Mouse (Mus musculus) kidney, adult 11 months (tissue): Measurements from ENCODE around the gene Nsmce1.
A peak's percentile ranks its signal among the peaks of the same experiment; 100 is the strongest.

Source experiments
- DNase-seq: peaks from one replicate; pipeline ENCODE4 v3.0.0; 2022

The Nsmce1 gene

GRCm38 (mm10) chr7:125488706-125489105, 2.7 kb downstream of the Nsmce1 start:
- DNase-seq = no peak

- no peak for DNase-seq
These were observed 4.3 kb downstream of the Nsmce1 start for GRCm38 (mm10) chr7:125487126-125487525.

- no peak for DNase-seq
These were observed 5.2 kb downstream of the Nsmce1 start for GRCm38 (mm10) chr7:125486121-125486630.

- DNase-seq = no peak
These were observed 6.6 kb downstream of the Nsmce1 start for GRCm38 (mm10) chr7:125484791-125485190.

- no peak for DNase-seq
These were observed 8.5 kb downstream of the Nsmce1 start for GRCm38 (mm10) chr7:125482886-125483285.

- no peak for DNase-seq
These were observed 9.1 kb downstream of the Nsmce1 start for GRCm38 (mm10) chr7:125482339-125482738.

- no peak for DNase-seq
These were observed 10.9 kb downstream of the Nsmce1 start for GRCm38 (mm10) chr7:125480518-125480917.

- peak; percentile 25 for DNase-seq
These were observed 12.9 kb downstream of the Nsmce1 start for GRCm38 (mm10) chr7:125478391-125478984.

- no peak for DNase-seq
These were observed 15.7 kb downstream of the Nsmce1 start for GRCm38 (mm10) chr7:125475601-125476251.

GRCm38 (mm10) chr7:125474535-125474934, 16.9 kb downstream of the Nsmce1 start:
- no peak for DNase-seq

- peak; percentile 67 for DNase-seq
These were observed 19.2 kb downstream of the Nsmce1 start for GRCm38 (mm10) chr7:125471991-125472741.

- no peak for DNase-seq
These were observed 20.5 kb downstream of the Nsmce1 start for GRCm38 (mm10) chr7:125470901-125471300.

- DNase-seq = peak; percentile 36
These were observed 21.5 kb downstream of the Nsmce1 start for GRCm38 (mm10) chr7:125469937-125470336.

GRCm38 (mm10) chr7:125462200-125462599, 29.2 kb downstream of the Nsmce1 start:
- DNase-seq = no peak

GRCm38 (mm10) chr7:125453671-125454070, 37.7 kb downstream of the Nsmce1 start:
- no peak for DNase-seq

GRCm38 (mm10) chr7:125451078-125451477, 40.3 kb downstream of the Nsmce1 start:
- no peak for DNase-seq

- no peak for DNase-seq
These were observed 40.7 kb downstream of the Nsmce1 start for GRCm38 (mm10) chr7:125450678-125451077.

GRCm38 (mm10) chr7:125444464-125445401, 46.7 kb downstream of the Nsmce1 start, which contains the start of gene Kdm8:
Gene Kdm8 (plus strand): TSS chr7:125444676.
- DNase-seq = peak; percentile 93

GRCm38 (mm10) chr7:125444076-125444463, 47.3 kb downstream of the Nsmce1 start:
- peak; percentile 8 for DNase-seq

GRCm38 (mm10) chr7:125442323-125442722, 49.1 kb downstream of the Nsmce1 start:
- no peak for DNase-seq

- no peak for DNase-seq
These were observed 56.6 kb downstream of the Nsmce1 start for GRCm38 (mm10) chr7:125434666-125435290.

GRCm38 (mm10) chr7:125433874-125434273, 57.5 kb downstream of the Nsmce1 start:
- DNase-seq = no peak
